Mouse (Mus musculus): ENCODE results near the gene Gpr153. TPM values are rescaled to one million over a fixed set of nuclear protein-coding genes. Genes with fewer than 3 reads are reported as not detected.

Gene Gpr153
- polyA plus RNA-seq, 1 experiment from 2014 or later: 6.2 TPM

- WGBS: 34% methylated on average over 10 of the region's 10 CpGs
These were observed 10.4 kb upstream of the Gpr153 start for GRCm38 (mm10) chr4:152263512-152264176.

GRCm38 (mm10) chr4:152264177-152264530, 9.9 kb upstream of the Gpr153 start:
- 51% methylated on average over 4 of the region's 4 CpGs for WGBS
- no peak overlapping the region for H3K4me3 ChIP-seq (replicated peaks; ENCODE audit: low read length)
- no peaks in the 10 kb centered on the region for H3K9me3 ChIP-seq (ENCODE audit: control insufficient read depth, low read length)
- no peak for ATAC-seq
- no peaks in the 10 kb centered on the region for H3K27me3 ChIP-seq (replicated peaks; ENCODE audit: control insufficient read depth, insufficient read depth, low read length)
- peaks cover 25% of the 10 kb centered on the region for H3K4me1 ChIP-seq (replicated peaks; ENCODE audit: control insufficient read depth, insufficient read depth, low read length)
- H3K27ac ChIP-seq (ENCODE audit: low read length): no peak overlapping the region
- no peak overlapping the region for H3K9ac ChIP-seq (replicated peaks; ENCODE audit: low read depth, low read length)
- no peaks in the 10 kb centered on the region for H3K36me3 ChIP-seq (ENCODE audit: control insufficient read depth, insufficient read depth)
- no peak overlapping the region for H3K4me2 ChIP-seq (ENCODE audit: low read length)

More at GRCm38 (mm10) chr4:152263512-152264176, 10.4 kb upstream of the Gpr153 start:
- H3K27me3 ChIP-seq (replicated peaks; ENCODE audit: control insufficient read depth, insufficient read depth, low read length): no peaks in the 10 kb centered on the region
- no peak overlapping the region for H3K9ac ChIP-seq (replicated peaks; ENCODE audit: low read depth, low read length)
- no peak overlapping the region for H3K4me2 ChIP-seq (ENCODE audit: low read length)
- no peak for ATAC-seq
- no peak overlapping the region for H3K4me3 ChIP-seq (replicated peaks; ENCODE audit: low read length)
- no peaks in the 10 kb centered on the region for H3K9me3 ChIP-seq (ENCODE audit: control insufficient read depth, low read length)
- H3K27ac ChIP-seq (ENCODE audit: low read length): no peak overlapping the region
- no peaks in the 10 kb centered on the region for H3K36me3 ChIP-seq (ENCODE audit: control insufficient read depth, insufficient read depth)
- H3K4me1 ChIP-seq (replicated peaks; ENCODE audit: control insufficient read depth, insufficient read depth, low read length): peaks cover 25% of the 10 kb centered on the region

GRCm38 (mm10) chr4:152264867-152265568, 9.0 kb upstream of the Gpr153 start:
- no peak overlapping the region for H3K4me3 ChIP-seq (replicated peaks; ENCODE audit: low read length)
- no peak for ATAC-seq
- 87% methylated on average over 9 of the region's 9 CpGs for WGBS
- no peak overlapping the region for H3K9ac ChIP-seq (replicated peaks; ENCODE audit: low read depth, low read length)
- no peaks in the 10 kb centered on the region for H3K27me3 ChIP-seq (replicated peaks; ENCODE audit: control insufficient read depth, insufficient read depth, low read length)
- peaks cover 25% of the 10 kb centered on the region for H3K4me1 ChIP-seq (replicated peaks; ENCODE audit: control insufficient read depth, insufficient read depth, low read length)
- H3K4me2 ChIP-seq (ENCODE audit: low read length): no peak overlapping the region
- H3K27ac ChIP-seq (ENCODE audit: low read length): no peak overlapping the region
- H3K36me3 ChIP-seq (ENCODE audit: control insufficient read depth, insufficient read depth): no peaks in the 10 kb centered on the region
- no peaks in the 10 kb centered on the region for H3K9me3 ChIP-seq (ENCODE audit: control insufficient read depth, low read length)

- Histone ChIP-seq H3K4me2 (ENCODE audit: low read length) (no peak overlapping the region), H3K9ac (replicated peaks; ENCODE audit: low read depth, low read length) (no peak overlapping the region), H3K4me3 (replicated peaks; ENCODE audit: low read length) (no peak overlapping the region), H3K27me3 (replicated peaks; ENCODE audit: control insufficient read depth, insufficient read depth, low read length) (no peaks in the 10 kb centered on the region), H3K36me3 (ENCODE audit: control insufficient read depth, insufficient read depth) (no peaks in the 10 kb centered on the region), H3K4me1 (replicated peaks; ENCODE audit: control insufficient read depth, insufficient read depth, low read length) (peaks cover 25% of the 10 kb centered on the region), H3K9me3 (ENCODE audit: control insufficient read depth, low read length) (no peaks in the 10 kb centered on the region), H3K27ac (ENCODE audit: low read length) (0 out of 2 replicates have a peak overlapping the region, but pooled peaks have one; percentile 21)
- 48% methylated on average over 5 of the region's 5 CpGs for WGBS
- no peak for ATAC-seq
These were observed 8.2 kb upstream of the Gpr153 start for GRCm38 (mm10) chr4:152265791-152266190.

GRCm38 (mm10) chr4:152266236-152266895, 7.7 kb upstream of the Gpr153 start:
- H3K27me3 ChIP-seq (replicated peaks; ENCODE audit: control insufficient read depth, insufficient read depth, low read length): no peaks in the 10 kb centered on the region
- no peak overlapping the region for H3K4me2 ChIP-seq (ENCODE audit: low read length)
- H3K9ac ChIP-seq (replicated peaks; ENCODE audit: low read depth, low read length): no peak overlapping the region
- 0 out of 2 replicates have a peak overlapping the region, but pooled peaks have one; percentile 21 for H3K27ac ChIP-seq (ENCODE audit: low read length)
- no peaks in the 10 kb centered on the region for H3K36me3 ChIP-seq (ENCODE audit: control insufficient read depth, insufficient read depth)
- 50% methylated on average over 10 of the region's 10 CpGs for whole genome bisulfite sequencing
- H3K9me3 ChIP-seq (ENCODE audit: control insufficient read depth, low read length): no peaks in the 10 kb centered on the region
- no peak overlapping the region for H3K4me3 ChIP-seq (replicated peaks; ENCODE audit: low read length)
- no peak for ATAC-seq
- H3K4me1 ChIP-seq (replicated peaks; ENCODE audit: control insufficient read depth, insufficient read depth, low read length): peaks cover 25% of the 10 kb centered on the region

GRCm38 (mm10) chr4:152267748-152268369, 6.2 kb upstream of the Gpr153 start:
- 70% methylated on average over 13 of the region's 13 CpGs for WGBS
- H3K27me3 ChIP-seq (replicated peaks; ENCODE audit: control insufficient read depth, insufficient read depth, low read length): peaks cover 1% of the 10 kb centered on the region; the same call in 1 of the 2 replicates
- ATAC-seq: peak; percentile 71
- H3K4me3 ChIP-seq (replicated peaks; ENCODE audit: low read length): no peak overlapping the region
- peaks cover 25% of the 10 kb centered on the region for H3K4me1 ChIP-seq (replicated peaks; ENCODE audit: control insufficient read depth, insufficient read depth, low read length)
- H3K9ac ChIP-seq (replicated peaks; ENCODE audit: low read depth, low read length): no peak overlapping the region
- no peaks in the 10 kb centered on the region for H3K9me3 ChIP-seq (ENCODE audit: control insufficient read depth, low read length)
- no peaks in the 10 kb centered on the region for H3K36me3 ChIP-seq (ENCODE audit: control insufficient read depth, insufficient read depth)
- H3K4me2 ChIP-seq (ENCODE audit: low read length): no peak overlapping the region
- H3K27ac ChIP-seq (ENCODE audit: low read length): no peak overlapping the region

- 85% methylated on average over 13 of the region's 13 CpGs for WGBS
- no peak for ATAC-seq
- H3K9me3 ChIP-seq (ENCODE audit: control insufficient read depth, low read length): no peaks in the 10 kb centered on the region
- H3K4me3 ChIP-seq (replicated peaks; ENCODE audit: low read length): no peak overlapping the region
- H3K4me1 ChIP-seq (replicated peaks; ENCODE audit: control insufficient read depth, insufficient read depth, low read length): peaks cover 30% of the 10 kb centered on the region
- no peak overlapping the region for H3K27ac ChIP-seq (ENCODE audit: low read length)
- no peak overlapping the region for H3K9ac ChIP-seq (replicated peaks; ENCODE audit: low read depth, low read length)
- no peaks in the 10 kb centered on the region for H3K36me3 ChIP-seq (ENCODE audit: control insufficient read depth, insufficient read depth)
- no peak overlapping the region for H3K4me2 ChIP-seq (ENCODE audit: low read length)
- peaks cover 4% of the 10 kb centered on the region for H3K27me3 ChIP-seq (replicated peaks; ENCODE audit: control insufficient read depth, insufficient read depth, low read length)
These were observed 4.1 kb upstream of the Gpr153 start for GRCm38 (mm10) chr4:152269967-152270366.

- Histone ChIP-seq H3K4me1 (replicated peaks; ENCODE audit: control insufficient read depth, insufficient read depth, low read length) (peaks cover 29% of the 10 kb centered on the region), H3K4me2 (ENCODE audit: low read length) (no peak overlapping the region), H3K36me3 (ENCODE audit: control insufficient read depth, insufficient read depth) (no peaks in the 10 kb centered on the region), H3K27me3 (replicated peaks; ENCODE audit: control insufficient read depth, insufficient read depth, low read length) (peaks cover 8% of the 10 kb centered on the region), H3K4me3 (replicated peaks; ENCODE audit: low read length) (no peak overlapping the region), H3K9me3 (ENCODE audit: control insufficient read depth, low read length) (no peaks in the 10 kb centered on the region), H3K27ac (ENCODE audit: low read length) (no peak overlapping the region), H3K9ac (replicated peaks; ENCODE audit: low read depth, low read length) (no peak overlapping the region)
- WGBS: 74% methylated on average over 9 of the region's 9 CpGs
- no peak for ATAC-seq
These were observed 3.4 kb upstream of the Gpr153 start for GRCm38 (mm10) chr4:152270599-152270998.

GRCm38 (mm10) chr4:152271334-152271733, 2.7 kb upstream of the Gpr153 start:
- H3K9me3 ChIP-seq (ENCODE audit: control insufficient read depth, low read length): no peaks in the 10 kb centered on the region
- H3K27ac ChIP-seq (ENCODE audit: low read length): no peak overlapping the region
- no peak overlapping the region for H3K4me2 ChIP-seq (ENCODE audit: low read length)
- peaks cover 12% of the 10 kb centered on the region for H3K27me3 ChIP-seq (replicated peaks; ENCODE audit: control insufficient read depth, insufficient read depth, low read length)
- no peak overlapping the region for H3K9ac ChIP-seq (replicated peaks; ENCODE audit: low read depth, low read length)
- peaks cover 22% of the 10 kb centered on the region for H3K4me1 ChIP-seq (replicated peaks; ENCODE audit: control insufficient read depth, insufficient read depth, low read length)
- H3K4me3 ChIP-seq (replicated peaks; ENCODE audit: low read length): no peak overlapping the region
- H3K36me3 ChIP-seq (ENCODE audit: control insufficient read depth, insufficient read depth): no peaks in the 10 kb centered on the region
- WGBS: 91% methylated on average over 11 of the region's 11 CpGs
- ATAC-seq: no peak

All from forebrain, embryonic 16.5 days (tissue).